In the genomic region with DNA sequence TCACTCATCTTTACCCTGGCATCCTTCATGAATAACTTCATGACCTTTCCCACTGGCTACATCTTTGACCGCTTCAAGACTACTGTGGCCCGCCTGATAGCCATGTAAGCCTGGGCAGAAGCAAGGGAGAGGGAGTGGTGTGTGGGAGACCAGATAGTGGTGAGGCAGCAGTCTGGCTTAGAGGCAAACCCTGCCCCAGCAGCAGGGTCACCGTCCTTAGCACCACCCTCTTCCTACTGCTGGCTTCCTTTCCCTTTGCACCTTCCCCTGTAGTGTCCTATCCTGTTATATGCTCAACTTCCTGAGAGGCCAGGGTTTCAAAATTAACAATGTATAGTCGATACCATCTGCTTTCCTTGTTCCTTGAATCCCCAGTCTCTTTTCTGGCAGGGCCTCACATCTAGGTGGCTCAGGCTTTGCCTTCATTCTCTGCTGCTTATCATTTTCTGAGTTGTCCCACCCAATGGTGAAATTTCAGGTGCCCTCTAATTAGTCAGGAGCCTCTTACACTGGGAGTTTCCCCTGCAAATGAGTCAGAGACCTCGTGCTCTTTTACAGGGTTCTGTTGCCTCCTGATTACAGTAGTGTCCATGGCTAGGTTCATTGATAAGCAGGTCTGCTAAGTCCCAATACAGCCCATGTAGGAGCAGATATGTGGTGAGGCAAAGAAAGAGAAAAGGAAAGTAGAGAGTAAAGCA, we compare ENCODE assay signal across 9 mouse cellular contexts. TPM values are rescaled to one million over a fixed set of nuclear protein-coding genes. Genes with fewer than 3 reads are reported as not detected.
DNase-seq lines count a peak whose midpoint lies in the region; ATAC-seq lines count a peak whose summit lies in the region.
"Had no signal": no experiment of that assay in that cellular context is flagged by ENCODE, and none has a peak within 500 bp of the region (broad histone marks: within the 10 kb centered on the region; RNA-seq: fewer than 3 reads in every experiment).

No protein-coding gene starts in this region.

- H3K4me3 ChIP-seq in heart, embryonic 15.5 days = peak overlapping the region; percentile 60
- no peak overlapping the region for H3K4me3 ChIP-seq in limb, embryonic 12.5 days (replicated peaks)

- H3K9ac ChIP-seq in heart, embryonic 15.5 days = peak overlapping the region; percentile 70; the same call in 1 of the 2 replicates
- no peak overlapping the region for H3K9ac ChIP-seq in limb, embryonic 12.5 days (replicated peaks)

- peak overlapping the region; percentile 83 for H3K27ac ChIP-seq in heart, embryonic 15.5 days
- peak overlapping the region; percentile 41; the same call in 1 of the 2 replicates for H3K27ac ChIP-seq in limb, embryonic 12.5 days

- H3K4me2 ChIP-seq in heart, embryonic 15.5 days = peak overlapping the region; percentile 73
- peak overlapping the region; percentile 61 for H3K4me2 ChIP-seq in limb, embryonic 12.5 days

- no peaks in the 10 kb centered on the region for H3K27me3 ChIP-seq in heart, embryonic 15.5 days
- no peaks in the 10 kb centered on the region for H3K27me3 ChIP-seq in limb, embryonic 12.5 days

- no peaks in the 10 kb centered on the region for H3K9me3 ChIP-seq in heart, embryonic 15.5 days (replicated peaks)
- H3K9me3 ChIP-seq in limb, embryonic 12.5 days = no peaks in the 10 kb centered on the region

- 43% methylated on average over 5 of the region's 5 CpGs for WGBS in heart, embryonic 15.5 days
- WGBS in limb, embryonic 12.5 days = 80% methylated on average over 5 of the region's 5 CpGs

- DNase-seq in B cell, adult 2 months = peak; percentile 52 to 56
- DNase-seq in adrenal gland, postnatal 25 days = peak; percentile 15
- DNase-seq in naive thymus-derived CD4-positive, alpha-beta T cell, adult 2 months (ENCODE audit: low read depth) = peak; percentile 18
- DNase-seq in testis, postnatal 14 days (ENCODE audit: low spot score) = no peak
- DNase-seq in thymus, postnatal 10 days (ENCODE audit: low spot score in 2 of 2) = no peak
- DNase-seq in thymus, postnatal 4 days = no peak

- peaks cover 18% of the 10 kb centered on the region for H3K4me1 ChIP-seq in heart, embryonic 15.5 days (replicated peaks)
- H3K4me1 ChIP-seq in limb, embryonic 12.5 days (replicated peaks) = peaks cover 18% of the 10 kb centered on the region

- ATAC-seq in heart, embryonic 15.5 days (replicated peaks; ENCODE audit: insufficient number of reproducible peaks, insufficient read depth, low FRiP score, low read depth) = no peak
- ATAC-seq in limb, embryonic 12.5 days (ENCODE audit: insufficient number of reproducible peaks, insufficient read depth, low FRiP score, low TSS enrichment, low read depth) = peak; percentile 22; the same call in 1 of the 2 replicates

- no peaks in the 10 kb centered on the region for H3K36me3 ChIP-seq in heart, embryonic 15.5 days
- H3K36me3 ChIP-seq in limb, embryonic 12.5 days = peaks cover 15% of the 10 kb centered on the region

RNA-seq across cellular contexts. Expression of gene Slc43a3, which starts 2.0 kb away (rescaled TPM):
- 54.7 and 55.7 TPM in 2 replicates for total RNA-seq in adrenal gland, postnatal 25 days (2021)
- 35.8 and 40.8 TPM in 2 replicates for polyA plus RNA-seq in heart, embryonic 15.5 days (2015; fragmentation: Nextera tagmentation; extraction: Ambion mirVana)
- polyA plus RNA-seq in limb, embryonic 12.5 days (2016; fragmentation: Nextera tagmentation; extraction: Ambion mirVana) = 30.0 and 33.9 TPM in 2 replicates

RNA-seq across cellular contexts. Expression of gene Prg2, which starts 41.9 kb away (rescaled TPM):
- not detected in 2 replicates for total RNA-seq in adrenal gland, postnatal 25 days (2021)
- 0.35 and 0.57 TPM in 2 replicates for polyA plus RNA-seq in heart, embryonic 15.5 days (2015; fragmentation: Nextera tagmentation; extraction: Ambion mirVana)
- 0.51 TPM in 1 of 2 replicates, not detected in the other for polyA plus RNA-seq in limb, embryonic 12.5 days (2016; fragmentation: Nextera tagmentation; extraction: Ambion mirVana)
- polyA plus RNA-seq: cortical plate, adult 2 months had no signal

RNA-seq across cellular contexts. Expression of gene Prg3, which starts 49.6 kb away (rescaled TPM):
- not detected in 2 replicates for total RNA-seq in adrenal gland, postnatal 25 days (2021)
- not detected in 2 replicates for polyA plus RNA-seq in heart, embryonic 15.5 days (2015; fragmentation: Nextera tagmentation; extraction: Ambion mirVana)
- polyA plus RNA-seq in limb, embryonic 12.5 days (2016; fragmentation: Nextera tagmentation; extraction: Ambion mirVana) = not detected in 2 replicates
- polyA plus RNA-seq: cortical plate, adult 2 months had no signal

RNA-seq across cellular contexts. Expression of gene Rtn4rl2, which starts 51.9 kb away (rescaled TPM):
- 1.2 TPM in 2 replicates for total RNA-seq in adrenal gland, postnatal 25 days (2021)
- polyA plus RNA-seq in heart, embryonic 15.5 days (2015; fragmentation: Nextera tagmentation; extraction: Ambion mirVana) = 1.9 and 2.1 TPM in 2 replicates
- 0.84 and 0.95 TPM in 2 replicates for polyA plus RNA-seq in limb, embryonic 12.5 days (2016; fragmentation: Nextera tagmentation; extraction: Ambion mirVana)

Comparison
In these comparisons a context has a peak if more than half of its experiments do, and no peak if none do; other contexts are left out.
1. DNase-seq: peak in B cell, adult 2 months (2 of 2), adrenal gland, postnatal 25 days (single experiment) and naive thymus-derived CD4-positive, alpha-beta T cell, adult 2 months (single experiment); none in testis, postnatal 14 days (single experiment), thymus, postnatal 10 days (0 of 2) and thymus, postnatal 4 days (single experiment).